Mouse (Mus musculus) spleen, adult 2 months (tissue): Measurements from ENCODE around the gene Abcd3.

ENCODE experiments used
- CTCF ChIP-seq: fragments of 200-500 bp; IDR thresholded peaks from 2 replicates; pipeline ENCODE4 v1.5.1; 2011; ENCODE audit warnings: mild to moderate bottlenecking, inconsistent platforms; ENCODE audit not compliant: insufficient read depth, insufficient read length, insufficient replicate concordance; ENCODE audit errors: extremely low read depth
- POLR2A ChIP-seq: fragments of 200-500 bp; IDR thresholded peaks from 2 replicates; pipeline ENCODE4 v1.6.1; 2011; ENCODE audit warnings: low read depth, low read length, inconsistent platforms

DNA sequence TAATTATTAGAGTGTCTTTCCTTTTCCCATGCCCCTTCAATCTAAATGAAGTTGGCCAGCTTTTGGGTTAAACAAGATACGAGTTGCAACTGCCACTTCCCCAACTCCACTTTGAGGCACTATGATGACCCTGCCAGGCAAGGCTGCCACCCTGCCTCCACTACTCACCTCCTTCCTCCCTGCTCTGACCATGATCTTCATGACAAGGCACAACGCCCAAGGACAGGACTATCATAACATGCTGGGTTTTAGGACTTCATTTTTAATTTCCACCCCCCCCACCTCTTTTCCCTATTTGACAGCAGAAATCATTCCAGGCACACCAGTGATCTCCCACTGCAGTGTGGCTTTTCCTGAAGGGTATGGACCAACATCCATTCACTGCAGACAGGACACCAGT lies 77.2 kb downstream of the Abcd3 start:
- TF ChIP-seq CTCF (no peak), POLR2A (no peak)
